Mouse (Mus musculus) liver, postnatal 0 days (tissue): ENCODE data around the gene Rfx1.

Source experiments
- CTCF ChIP-seq: sonication (generic); IDR thresholded peaks from 2 replicates; pipeline ENCODE4 v1.5.1; 2016; ENCODE audit warnings: antibody characterized with exemption, low read depth
- EP300 ChIP-seq: IDR thresholded peaks from 2 replicates; pipeline ENCODE4 v1.6.1; 2016; ENCODE audit warnings: antibody characterized with exemption, low read depth, mild to moderate bottlenecking

- TF ChIP-seq EP300 (no peak), CTCF (no peak)
Measured at GRCm38 (mm10) chr8:84057827-84058226, 8.8 kb upstream of the Rfx1 start.
